Mouse (Mus musculus): ENCODE data around the gene Hmgb1. TPM values are rescaled to one million over a fixed set of nuclear protein-coding genes. Genes with fewer than 3 reads are reported as not detected.

The Hmgb1 gene
- polyA plus RNA-seq, 1 experiment: 107 TPM

DNA sequence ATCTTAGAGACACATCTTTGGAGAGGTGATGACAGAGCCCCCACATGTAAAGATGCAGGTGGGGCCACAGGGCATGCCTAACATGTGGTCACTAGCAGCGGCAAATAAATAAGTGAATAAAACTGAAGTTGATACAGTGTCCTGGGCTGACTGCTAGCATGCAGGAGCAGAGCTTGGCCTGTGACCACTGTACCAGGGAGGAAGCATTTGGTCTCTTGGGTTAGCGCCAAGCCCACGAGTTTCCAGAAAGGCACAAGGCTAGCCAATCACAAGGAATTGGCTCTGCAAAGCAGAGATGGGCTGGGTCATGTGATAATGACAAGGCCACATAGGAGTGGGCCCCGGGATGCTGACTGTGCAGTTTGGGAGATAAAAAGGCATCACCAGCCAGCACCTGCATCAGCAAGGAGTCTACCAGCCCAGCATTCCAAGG, 47.3 kb downstream of the Hmgb1 start:
- Histone ChIP-seq H3K4me3 (ENCODE audit: control insufficient read depth, insufficient read depth, low read length) (peak overlapping the region; percentile 12; the same call in 1 of the 2 replicates), H3K27ac (ENCODE audit: control insufficient read depth, insufficient read depth, low read length) (peak overlapping the region; percentile 96), H3K36me3 (ENCODE audit: control insufficient read depth, insufficient read depth, low read length) (no peaks in the 10 kb centered on the region), H3K4me1 (replicated peaks; ENCODE audit: control insufficient read depth, insufficient read depth, low read length) (peaks cover 37% of the 10 kb centered on the region), H3K27me3 (ENCODE audit: control insufficient read depth, insufficient read depth, low read length) (no peaks in the 10 kb centered on the region)
- TF ChIP-seq CTCF (IDR thresholded peaks at IDR 0.05; ENCODE audit: borderline replicate concordance, control insufficient read depth, extremely low read depth, insufficient read depth, low read length, poor library complexity): no peak
- TF ChIP-seq POLR2A (IDR thresholded peaks at IDR 0.05; ENCODE audit: control insufficient read depth, extremely low read depth, insufficient read depth, low read length, poor library complexity): no peak
- whole genome bisulfite sequencing: 21% methylated on average over 4 of the region's 4 CpGs
- peak; percentile 66 for DNase-seq

DNA sequence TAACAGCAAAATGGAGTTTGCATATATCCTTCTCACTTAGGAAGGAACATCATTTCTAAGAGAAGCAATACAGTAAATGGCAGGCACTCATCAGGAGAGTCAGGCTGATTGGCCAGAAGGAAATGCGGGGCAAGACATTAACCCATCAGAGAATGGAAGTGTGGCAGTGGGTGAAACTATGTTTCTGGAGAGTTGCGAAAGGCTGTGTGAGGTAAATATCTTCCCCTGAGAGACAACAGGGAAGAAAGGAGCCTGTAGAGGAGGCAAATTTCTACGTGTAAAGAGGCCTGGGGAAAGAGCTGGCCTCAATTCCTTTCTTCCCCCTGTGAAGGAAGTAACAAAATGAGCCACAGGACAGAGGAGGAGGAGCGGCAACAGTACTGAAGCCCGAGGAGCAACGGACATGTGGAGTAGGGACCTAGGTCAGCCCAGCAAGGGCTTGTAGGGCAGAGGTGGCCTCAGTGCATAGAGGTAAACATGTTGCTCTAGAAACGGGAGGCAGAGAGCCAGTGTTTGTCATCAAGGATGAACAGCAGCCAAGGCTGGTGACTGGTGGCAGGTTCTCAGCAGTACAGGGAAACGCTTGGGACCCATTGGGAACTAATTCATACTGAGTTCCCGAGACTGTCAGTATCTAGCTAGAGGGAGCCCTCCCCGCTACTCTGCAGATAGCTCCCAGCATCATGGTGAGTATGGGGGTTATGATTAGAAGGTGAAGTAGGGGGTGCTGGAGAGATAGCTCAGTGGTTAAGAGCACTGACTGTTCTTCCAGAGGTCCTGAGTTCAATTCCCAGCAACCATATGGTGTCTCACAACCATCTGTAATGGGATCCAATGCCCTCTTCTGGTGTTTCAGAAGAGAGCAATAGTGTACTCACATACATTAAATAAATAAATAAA, 48.6 kb downstream of the Hmgb1 start:
- 86% methylated on average over 10 of the region's 10 CpGs for WGBS
- DNase-seq: no peak
- TF ChIP-seq POLR2A (IDR thresholded peaks at IDR 0.05; ENCODE audit: control insufficient read depth, extremely low read depth, insufficient read depth, low read length, poor library complexity) (no peak), CTCF (IDR thresholded peaks at IDR 0.05; ENCODE audit: borderline replicate concordance, control insufficient read depth, extremely low read depth, insufficient read depth, low read length, poor library complexity) (no peak)
- Histone ChIP-seq H3K4me1 (replicated peaks; ENCODE audit: control insufficient read depth, insufficient read depth, low read length) (peaks cover 37% of the 10 kb centered on the region), H3K36me3 (ENCODE audit: control insufficient read depth, insufficient read depth, low read length) (no peaks in the 10 kb centered on the region), H3K27ac (ENCODE audit: control insufficient read depth, insufficient read depth, low read length) (peak overlapping the region; percentile 98), H3K4me3 (ENCODE audit: control insufficient read depth, insufficient read depth, low read length) (no peak overlapping the region), H3K27me3 (ENCODE audit: control insufficient read depth, insufficient read depth, low read length) (no peaks in the 10 kb centered on the region)

DNA sequence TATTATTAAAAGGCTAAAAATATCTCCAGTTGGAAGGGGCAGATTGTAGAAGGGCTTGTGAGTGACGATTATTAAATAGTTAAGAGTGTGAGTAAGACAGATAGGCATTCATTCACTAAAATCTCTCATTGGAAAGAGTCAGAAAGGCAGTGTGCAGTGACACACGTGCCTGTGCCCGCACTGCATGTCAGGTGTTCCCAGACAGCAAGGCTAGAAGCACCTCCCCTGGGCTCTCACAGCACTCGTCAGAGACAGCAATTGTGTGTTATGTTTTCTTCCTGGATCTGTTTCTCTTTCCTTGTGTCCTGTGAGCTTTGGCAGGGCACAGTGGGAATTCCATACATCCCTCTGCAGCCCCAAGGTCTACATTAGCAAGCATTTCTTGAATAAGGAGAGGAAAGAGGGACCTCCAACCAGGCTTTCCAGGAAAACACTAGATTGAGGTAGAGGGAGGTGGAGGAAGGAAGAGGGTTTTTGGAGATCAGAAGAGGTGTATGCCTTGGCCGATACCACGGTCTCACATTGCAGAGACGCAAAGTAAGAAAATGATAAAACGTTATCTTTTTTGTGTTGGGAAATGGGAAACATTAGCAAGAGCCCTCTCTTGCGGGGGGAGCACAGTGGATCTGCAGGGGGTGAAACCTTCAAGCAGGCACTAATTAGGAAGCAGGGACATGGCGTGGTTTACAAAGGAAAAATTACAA, 49.4 kb downstream of the Hmgb1 start:
- no peak overlapping the region for H3K4me3 ChIP-seq (ENCODE audit: control insufficient read depth, insufficient read depth, low read length)
- peak overlapping the region; percentile 98 for H3K27ac ChIP-seq (ENCODE audit: control insufficient read depth, insufficient read depth, low read length)
- 32% methylated on average over 10 of the region's 10 CpGs for WGBS
- H3K36me3 ChIP-seq (ENCODE audit: control insufficient read depth, insufficient read depth, low read length): no peaks in the 10 kb centered on the region
- TF ChIP-seq CTCF (IDR thresholded peaks at IDR 0.05; ENCODE audit: borderline replicate concordance, control insufficient read depth, extremely low read depth, insufficient read depth, low read length, poor library complexity) (no peak), POLR2A (IDR thresholded peaks at IDR 0.05; ENCODE audit: control insufficient read depth, extremely low read depth, insufficient read depth, low read length, poor library complexity) (peak; percentile 26; the same call in 1 of the 2 replicates)
- DNase-seq: peak; percentile 61
- H3K27me3 ChIP-seq (ENCODE audit: control insufficient read depth, insufficient read depth, low read length): no peaks in the 10 kb centered on the region
- H3K4me1 ChIP-seq (replicated peaks; ENCODE audit: control insufficient read depth, insufficient read depth, low read length): peaks cover 39% of the 10 kb centered on the region

DNA sequence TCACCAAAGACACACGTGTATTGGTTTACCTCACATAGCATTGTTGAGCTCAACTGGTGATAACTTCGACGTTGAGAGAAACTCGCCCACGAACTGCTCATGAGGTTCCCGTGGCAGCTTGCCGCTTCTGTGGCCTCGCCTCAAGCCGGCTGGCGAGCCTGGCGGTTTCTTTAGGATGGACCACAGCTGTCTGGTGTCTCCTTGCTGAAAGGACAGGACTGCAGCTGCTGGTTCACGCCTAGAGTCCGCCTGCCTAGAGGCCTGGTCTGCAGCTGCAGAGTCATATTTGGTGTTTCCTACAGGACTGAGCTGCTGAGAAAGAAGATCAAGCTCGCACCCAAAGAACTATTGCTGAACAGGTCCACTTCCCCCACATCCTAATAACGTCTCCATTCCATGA, 55.8 kb downstream of the Hmgb1 start:
- no peak for DNase-seq
- 63% methylated on average over 15 of the region's 15 CpGs for WGBS
- TF ChIP-seq CTCF (IDR thresholded peaks at IDR 0.05; ENCODE audit: borderline replicate concordance, control insufficient read depth, extremely low read depth, insufficient read depth, low read length, poor library complexity): no peak
- TF ChIP-seq POLR2A (IDR thresholded peaks at IDR 0.05; ENCODE audit: control insufficient read depth, extremely low read depth, insufficient read depth, low read length, poor library complexity): no peak

DNA sequence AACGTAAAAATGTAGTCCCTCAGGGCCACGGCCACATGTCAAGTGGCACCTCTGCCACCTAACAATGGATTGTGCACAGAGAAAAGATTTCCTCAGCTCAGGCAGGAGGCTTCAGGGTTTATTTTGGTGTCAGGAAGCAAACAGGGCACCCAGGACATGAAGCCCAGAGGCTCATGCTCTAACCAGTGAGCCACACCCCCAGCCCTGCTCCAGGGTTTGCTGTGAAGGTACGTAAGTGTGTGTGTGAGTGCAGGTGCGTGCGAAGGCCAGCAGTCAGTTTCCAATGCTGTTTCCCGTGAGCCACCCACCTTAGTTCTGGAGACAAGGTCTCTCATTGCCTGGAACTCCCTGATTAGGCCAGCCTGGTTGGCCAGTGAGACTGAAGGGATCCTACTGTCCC, 60.5 kb downstream of the Hmgb1 start:
- 90% methylated on average over 6 of the region's 6 CpGs for WGBS
- H3K27me3 ChIP-seq (ENCODE audit: control insufficient read depth, insufficient read depth, low read length): no peaks in the 10 kb centered on the region

More for the DNA sequence above, 55.8 kb downstream of the Hmgb1 start:
- peak overlapping the region; percentile 86 for H3K27ac ChIP-seq (ENCODE audit: control insufficient read depth, insufficient read depth, low read length)
- peak overlapping the region; percentile 24; the same call in 1 of the 2 replicates for H3K4me3 ChIP-seq (ENCODE audit: control insufficient read depth, insufficient read depth, low read length)
- H3K36me3 ChIP-seq (ENCODE audit: control insufficient read depth, insufficient read depth, low read length): no peaks in the 10 kb centered on the region
- peaks cover 40% of the 10 kb centered on the region for H3K4me1 ChIP-seq (replicated peaks; ENCODE audit: control insufficient read depth, insufficient read depth, low read length)
- no peaks in the 10 kb centered on the region for H3K27me3 ChIP-seq (ENCODE audit: control insufficient read depth, insufficient read depth, low read length)

DNA sequence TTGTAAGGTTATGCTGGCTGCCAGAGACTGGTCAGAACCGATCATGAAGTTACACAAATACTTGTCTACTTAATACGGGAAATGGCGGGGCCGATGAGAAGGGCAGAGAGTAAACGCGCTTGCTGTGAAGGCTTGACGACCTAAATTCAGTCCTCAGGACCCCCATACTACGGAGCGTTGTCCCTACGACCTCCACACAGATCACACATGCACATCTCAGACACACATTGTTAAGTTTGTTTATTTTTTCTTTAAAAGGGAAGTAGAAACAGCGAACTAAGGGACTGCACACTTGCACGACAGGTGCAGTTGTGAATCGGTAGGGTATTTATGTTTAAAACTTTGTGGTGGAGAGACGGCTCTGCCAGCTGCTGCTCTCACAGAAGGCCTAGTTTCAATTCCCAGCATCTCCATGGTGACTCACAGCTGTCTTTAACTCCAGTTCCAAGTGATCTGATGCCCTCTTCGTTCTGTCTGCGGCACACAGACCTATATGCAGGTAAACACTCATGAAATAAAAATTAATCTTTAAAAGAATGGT, 64.9 kb downstream of the Hmgb1 start:
- Histone ChIP-seq H3K4me1 (replicated peaks; ENCODE audit: control insufficient read depth, insufficient read depth, low read length) (peaks cover 36% of the 10 kb centered on the region), H3K36me3 (ENCODE audit: control insufficient read depth, insufficient read depth, low read length) (no peaks in the 10 kb centered on the region), H3K4me3 (ENCODE audit: control insufficient read depth, insufficient read depth, low read length) (no peak overlapping the region), H3K27me3 (ENCODE audit: control insufficient read depth, insufficient read depth, low read length) (no peaks in the 10 kb centered on the region), H3K27ac (ENCODE audit: control insufficient read depth, insufficient read depth, low read length) (peak overlapping the region; percentile 99)
- DNase-seq: no peak
- no peak for TF ChIP-seq CTCF (IDR thresholded peaks at IDR 0.05; ENCODE audit: borderline replicate concordance, control insufficient read depth, extremely low read depth, insufficient read depth, low read length, poor library complexity)
- TF ChIP-seq POLR2A (IDR thresholded peaks at IDR 0.05; ENCODE audit: control insufficient read depth, extremely low read depth, insufficient read depth, low read length, poor library complexity): no peak
- 65% methylated on average over 16 of the region's 16 CpGs for WGBS

More for the DNA sequence above, 60.5 kb downstream of the Hmgb1 start:
- Histone ChIP-seq H3K27ac (ENCODE audit: control insufficient read depth, insufficient read depth, low read length) (peak overlapping the region; percentile 87), H3K4me1 (replicated peaks; ENCODE audit: control insufficient read depth, insufficient read depth, low read length) (peaks cover 48% of the 10 kb centered on the region), H3K36me3 (ENCODE audit: control insufficient read depth, insufficient read depth, low read length) (no peaks in the 10 kb centered on the region), H3K4me3 (ENCODE audit: control insufficient read depth, insufficient read depth, low read length) (no peak overlapping the region)
- DNase-seq: no peak
- TF ChIP-seq CTCF (IDR thresholded peaks at IDR 0.05; ENCODE audit: borderline replicate concordance, control insufficient read depth, extremely low read depth, insufficient read depth, low read length, poor library complexity) (no peak), POLR2A (IDR thresholded peaks at IDR 0.05; ENCODE audit: control insufficient read depth, extremely low read depth, insufficient read depth, low read length, poor library complexity) (no peak)

Measured in thymus, adult 2 months (tissue).